Mouse (Mus musculus): ENCODE results near the gene Ankrd45.
A peak's percentile ranks its signal among the peaks of the same experiment; 100 is the strongest.
"Not testable (repeated sequence)": the region's sequence is repeated elsewhere in the genome, so short reads cannot be mapped to it uniquely, and the experiment has no call there.

The Ankrd45 gene

GRCm38 (mm10) chr1:161142531-161143159 lies at the start of gene Ankrd45:
Gene Ankrd45 (plus strand): TSS chr1:161142691.
- DNase-seq, result peak; percentile 51

GRCm38 (mm10) chr1:161099721-161100405 lies 42.6 kb upstream of the Ankrd45 start:
- DNase-seq, result no peak

GRCm38 (mm10) chr1:161103842-161104241 lies 38.6 kb upstream of the Ankrd45 start:
- DNase-seq, result no peak

GRCm38 (mm10) chr1:161109216-161109615 lies 33.3 kb upstream of the Ankrd45 start:
- no peak for DNase-seq

GRCm38 (mm10) chr1:161114591-161114990 lies 27.9 kb upstream of the Ankrd45 start:
- DNase-seq, result no peak

- no peak for DNase-seq
Observed at GRCm38 (mm10) chr1:161122661-161123418, 19.7 kb upstream of the Ankrd45 start.

GRCm38 (mm10) chr1:161126461-161126860 lies 16.0 kb upstream of the Ankrd45 start:
- no peak for DNase-seq

- DNase-seq, result peak; percentile 94
Observed at GRCm38 (mm10) chr1:161130726-161131664, 11.5 kb upstream of the Ankrd45 start, which contains the start of gene Klhl20. Gene Klhl20 (minus strand): TSS chr1:161131511.

- DNase-seq, result no peak
Observed at GRCm38 (mm10) chr1:161139496-161139895, 3.0 kb upstream of the Ankrd45 start.

GRCm38 (mm10) chr1:161140026-161140762 lies 2.3 kb upstream of the Ankrd45 start:
- no peak for DNase-seq

- DNase-seq, result no peak
Observed at GRCm38 (mm10) chr1:161143216-161143615, 725 bp downstream of the Ankrd45 start.

GRCm38 (mm10) chr1:161145611-161146010 lies 3.1 kb downstream of the Ankrd45 start:
- not testable (repeated sequence) for DNase-seq

GRCm38 (mm10) chr1:161147888-161148287 lies 5.4 kb downstream of the Ankrd45 start:
- DNase-seq, result no peak

GRCm38 (mm10) chr1:161151098-161151497 lies 8.6 kb downstream of the Ankrd45 start:
- DNase-seq, result no peak

- no peak for DNase-seq
Observed at GRCm38 (mm10) chr1:161156546-161156945, 14.1 kb downstream of the Ankrd45 start.

GRCm38 (mm10) chr1:161159214-161159613 lies 16.7 kb downstream of the Ankrd45 start, which contains the start of gene Tex50:
Gene Tex50 (minus strand): TSS chr1:161159314.
- no peak for DNase-seq

GRCm38 (mm10) chr1:161160266-161160665 lies 17.8 kb downstream of the Ankrd45 start:
- no peak for DNase-seq

- DNase-seq, result peak; percentile 74
Observed at GRCm38 (mm10) chr1:161170651-161171050, 28.2 kb downstream of the Ankrd45 start.

GRCm38 (mm10) chr1:161180674-161181073 lies 38.2 kb downstream of the Ankrd45 start:
- DNase-seq, result peak; percentile 47

GRCm38 (mm10) chr1:161182386-161182785 lies 39.9 kb downstream of the Ankrd45 start:
- no peak for DNase-seq

- DNase-seq, result no peak
Observed at GRCm38 (mm10) chr1:161183677-161184076, 41.2 kb downstream of the Ankrd45 start.

- no peak for DNase-seq
Observed at GRCm38 (mm10) chr1:161185431-161185830, 42.9 kb downstream of the Ankrd45 start.

Data from right cerebral cortex, postnatal 4 days (tissue).